Mouse (Mus musculus) liver, embryonic 11.5 days (tissue): ENCODE results near the gene Hpca. TPM values are rescaled to one million over a fixed set of nuclear protein-coding genes. Genes with fewer than 3 reads are reported as not detected.

Experiments
- ATAC-seq: fragments of 200-750 bp; cut with Nextera tagmentation; replicated peaks from 2 replicates; pipeline ENCODE4 v1.8.0; 2017; ENCODE audit warnings: moderate number of reproducible peaks, mild to moderate bottlenecking, moderate TSS enrichment, moderate library complexity; ENCODE audit not compliant: low FRiP score
- DNase-seq: peaks from one replicate; pipeline ENCODE4 v3.0.0-alpha.2; 2017; ENCODE audit warnings: low spot score
- H3K27ac ChIP-seq: fragments of 300-500 bp; sonication (generic); 2 replicates; pipeline ENCODE4 v1.5.1; 2014; ENCODE audit warnings: mild to moderate bottlenecking, low read depth, low read length, control low read depth
- H3K27me3 ChIP-seq: fragments of 300-500 bp; sonication (generic); replicated peaks from 2 replicates; pipeline ENCODE4 v1.6.1; 2014; ENCODE audit warnings: low read length, mixed read lengths; ENCODE audit not compliant: control insufficient read depth, insufficient read depth
- H3K36me3 ChIP-seq: fragments of 300-500 bp; sonication (generic); 2 replicates; pipeline ENCODE4 v1.6.1; 2014; ENCODE audit warnings: mild to moderate bottlenecking, low read length, moderate library complexity, mixed read lengths; ENCODE audit not compliant: control insufficient read depth, insufficient read depth
- H3K4me1 ChIP-seq: fragments of 300-500 bp; sonication (generic); replicated peaks from 2 replicates; pipeline ENCODE4 v1.6.1; 2014; ENCODE audit warnings: low read length, mixed read lengths; ENCODE audit not compliant: control insufficient read depth, insufficient read depth
- H3K4me2 ChIP-seq: fragments of 300-500 bp; sonication (generic); 2 replicates; pipeline ENCODE4 v1.6.1; 2014; ENCODE audit warnings: mild to moderate bottlenecking, control low read depth, moderate library complexity
- H3K4me3 ChIP-seq: fragments of 300-500 bp; sonication (generic); 2 replicates; pipeline ENCODE4 v1.5.1; 2014; ENCODE audit warnings: low read depth, low read length, control low read depth
- H3K9ac ChIP-seq: fragments of 300-500 bp; sonication (generic); 2 replicates; pipeline ENCODE4 v1.6.1; 2014; ENCODE audit warnings: low read depth, low read length, control low read depth
- H3K9me3 ChIP-seq: fragments of 300-500 bp; sonication (generic); 2 replicates; pipeline ENCODE4 v1.6.1; 2016; ENCODE audit warnings: low read length, inconsistent platforms, mixed read lengths; ENCODE audit not compliant: control insufficient read depth
- WGBS: fragments of 180-500 bp; shearing (Covaris S2); extraction: QIAGEN DNeasy Blood & Tissue Kit; methylation state at CpG from one replicate; pipeline ENCODE4 v1.1.7; 2014; 5-methylcytosine and 5-hydroxymethylcytosine counted together
- polyA plus RNA-seq: library from polyadenylated mRNA; unstranded; fragments of >200 nt; fragmentation: Nextera tagmentation; extraction: Ambion mirVana; gene quantifications from 2 replicates; pipeline ENCODE4 v1.2.1, GENCODE M21; 2014

Gene Hpca
- polyA plus RNA-seq, 1 experiment from 2014 or later, result 4.4 TPM

GRCm38 (mm10) chr4:129117720-129118510 lies 3.9 kb downstream of the Hpca start:
- H3K4me2 ChIP-seq, result no peak overlapping the region
- no peak overlapping the region for H3K27ac ChIP-seq
- H3K4me3 ChIP-seq, result no peak overlapping the region
- DNase-seq (no peak), ATAC-seq (no peak)
- peaks cover 7% of the 10 kb centered on the region; the same call in 1 of the 2 replicates for H3K4me1 ChIP-seq
- H3K27me3 ChIP-seq, result peaks cover 34% of the 10 kb centered on the region
- WGBS, result 80% methylated on average over 14 of the region's 14 CpGs
- no peaks in the 10 kb centered on the region for H3K36me3 ChIP-seq
- H3K9me3 ChIP-seq, result no peaks in the 10 kb centered on the region
- no peak overlapping the region for H3K9ac ChIP-seq

DNA sequence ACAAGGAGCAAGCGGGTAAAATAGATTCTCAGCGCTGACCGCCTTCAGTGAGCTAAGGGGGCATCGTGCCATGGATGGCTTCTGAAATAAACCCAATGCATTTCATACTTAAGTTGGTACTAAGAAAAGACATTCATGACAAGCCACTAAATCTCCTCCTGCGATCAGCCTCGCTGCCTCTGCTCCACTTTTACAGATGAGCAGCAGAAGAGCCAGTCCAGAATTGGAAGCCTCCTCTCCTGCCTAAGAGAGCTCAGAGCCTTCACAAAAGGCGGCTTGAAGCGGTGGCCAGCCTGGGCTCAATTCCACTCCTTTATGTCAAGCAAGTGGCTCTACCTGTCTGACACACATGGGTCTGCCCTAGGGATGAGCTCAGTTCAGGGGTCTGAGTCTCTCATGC lies 5.1 kb downstream of the Hpca start:
- Histone ChIP-seq H3K36me3 (no peaks in the 10 kb centered on the region), H3K4me3 (no peak overlapping the region), H3K27ac (no peak overlapping the region), H3K9me3 (no peaks in the 10 kb centered on the region), H3K4me2 (no peak overlapping the region), H3K4me1 (peaks cover 7% of the 10 kb centered on the region; the same call in 1 of the 2 replicates), H3K27me3 (peaks cover 24% of the 10 kb centered on the region), H3K9ac (no peak overlapping the region)
- ATAC-seq (no peak), DNase-seq (no peak)
- WGBS, result 92% methylated on average over 8 of the region's 8 CpGs

DNA sequence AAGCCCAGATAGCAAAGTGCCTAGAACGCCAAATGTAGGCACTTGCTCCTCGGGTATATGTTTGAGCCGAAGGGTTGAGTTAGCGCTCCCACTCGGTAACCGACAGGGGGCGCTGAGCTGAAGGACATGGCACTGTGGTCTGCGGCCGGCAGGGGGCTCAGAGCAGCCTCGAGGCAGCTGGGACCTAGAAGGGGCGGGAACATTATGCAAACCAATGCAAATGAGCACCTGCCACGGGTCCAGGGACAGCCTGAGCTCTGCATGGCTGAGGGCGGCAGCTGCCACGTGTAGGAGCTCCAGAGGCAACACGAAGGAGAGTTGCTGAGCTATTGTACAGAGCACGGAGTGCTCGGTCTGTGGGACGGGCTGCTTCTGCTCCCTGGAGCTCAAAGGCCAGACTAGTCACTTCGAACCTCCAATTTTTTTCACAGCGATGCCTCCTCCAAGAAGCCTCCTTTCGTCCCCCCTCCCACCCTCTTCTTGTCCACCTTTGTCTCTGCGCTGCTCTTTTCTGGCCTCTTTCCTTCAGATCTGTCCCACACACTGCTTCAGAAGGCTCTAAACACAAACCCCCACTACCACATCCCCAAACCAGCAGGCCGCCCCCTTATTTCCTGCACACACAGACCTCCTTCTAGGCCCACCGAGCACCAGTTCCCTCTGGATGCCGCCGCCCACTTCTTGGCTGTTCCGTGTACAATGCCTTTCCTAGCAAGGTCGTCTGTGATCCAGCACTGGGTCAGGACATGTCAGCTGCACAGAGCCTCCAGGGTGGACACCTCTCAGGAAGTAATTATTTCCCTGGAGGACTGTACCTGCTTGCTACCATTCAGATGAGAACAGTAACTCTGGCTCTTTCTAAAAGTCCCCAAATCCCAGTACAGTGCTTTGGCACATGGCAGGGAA lies 8.5 kb downstream of the Hpca start:
- Histone ChIP-seq H3K36me3 (no peaks in the 10 kb centered on the region), H3K27me3 (peaks cover under 1% of the 10 kb centered on the region), H3K27ac (no peak overlapping the region), H3K4me1 (no peaks in the 10 kb centered on the region; the same call in 1 of the 2 replicates), H3K9ac (no peak overlapping the region), H3K4me3 (no peak overlapping the region), H3K4me2 (no peak overlapping the region), H3K9me3 (no peaks in the 10 kb centered on the region)
- ATAC-seq (peak; percentile 73), DNase-seq (peak; percentile 77)
- WGBS, result 32% methylated on average over 28 of the region's 28 CpGs

DNA sequence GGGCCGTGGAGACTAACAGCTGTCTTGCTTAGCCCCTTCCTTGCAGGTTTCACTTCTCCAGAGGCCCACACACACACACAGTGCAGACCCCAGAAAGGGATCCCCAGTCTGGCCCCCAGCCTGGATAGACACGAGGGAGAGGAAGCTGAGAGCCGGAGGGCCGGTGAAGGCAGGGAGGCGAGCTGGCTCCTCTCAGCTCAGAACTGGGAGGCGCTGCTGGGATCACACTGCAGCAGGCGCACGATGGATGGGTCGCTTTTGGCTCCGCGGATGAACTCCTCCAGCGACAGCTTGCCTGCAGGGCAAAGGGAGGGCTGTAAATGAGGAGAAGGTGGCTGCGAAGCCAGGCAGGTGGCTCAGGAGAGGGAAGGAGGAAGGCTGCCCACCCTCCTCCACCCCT lies 9.6 kb downstream of the Hpca start:
- H3K9me3 ChIP-seq, result no peaks in the 10 kb centered on the region
- peaks cover 8% of the 10 kb centered on the region for H3K27me3 ChIP-seq
- no peak for DNase-seq
- H3K27ac ChIP-seq, result no peak overlapping the region
- H3K4me2 ChIP-seq, result no peak overlapping the region
- no peak; the same call in 1 of the 2 replicates for ATAC-seq
- WGBS, result 59% methylated on average over 12 of the region's 13 CpGs
- no peaks in the 10 kb centered on the region for H3K36me3 ChIP-seq
- H3K9ac ChIP-seq, result no peak overlapping the region
- H3K4me3 ChIP-seq, result no peak overlapping the region
- H3K4me1 ChIP-seq, result no peaks in the 10 kb centered on the region; the same call in 1 of the 2 replicates

GRCm38 (mm10) chr4:129111350-129111749 lies 10.5 kb downstream of the Hpca start:
- Histone ChIP-seq H3K36me3 (no peaks in the 10 kb centered on the region), H3K4me3 (no peak overlapping the region), H3K27me3 (peaks cover 13% of the 10 kb centered on the region), H3K9ac (no peak overlapping the region), H3K9me3 (no peaks in the 10 kb centered on the region), H3K4me2 (no peak overlapping the region), H3K4me1 (no peaks in the 10 kb centered on the region; the same call in 1 of the 2 replicates), H3K27ac (no peak overlapping the region)
- no peak for DNase-seq
- ATAC-seq, result no peak
- WGBS, result 55% methylated on average over 11 of the region's 11 CpGs

DNA sequence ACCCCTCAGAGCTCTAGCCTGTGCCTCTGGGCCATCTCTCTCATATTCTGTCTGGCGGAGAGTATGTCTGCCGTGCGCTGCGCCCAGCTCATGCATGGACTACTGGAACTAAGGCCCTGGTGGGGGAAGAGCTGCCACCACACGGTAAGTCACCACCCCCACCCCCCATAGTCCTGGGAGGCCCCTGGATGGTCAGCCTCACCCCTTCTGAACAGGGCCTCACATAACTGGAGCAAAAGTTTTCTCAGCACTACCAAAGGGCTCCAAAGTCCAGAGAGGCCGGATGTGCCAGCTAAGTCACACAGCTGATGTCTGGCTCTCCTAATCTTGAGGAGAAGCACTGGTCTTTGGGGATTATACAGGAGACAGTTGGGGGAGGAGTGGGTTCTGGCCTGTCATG lies 11.0 kb downstream of the Hpca start:
- H3K27me3 ChIP-seq, result peaks cover 18% of the 10 kb centered on the region

GRCm38 (mm10) chr4:129108624-129109023 lies 13.2 kb downstream of the Hpca start:
- H3K4me1 ChIP-seq, result peaks cover 3% of the 10 kb centered on the region
- WGBS, result 84% methylated on average over 7 of the region's 7 CpGs
- H3K9ac ChIP-seq, result no peak overlapping the region
- DNase-seq, result no peak
- no peaks in the 10 kb centered on the region for H3K36me3 ChIP-seq
- H3K27ac ChIP-seq, result no peak overlapping the region
- no peak for ATAC-seq
- peaks cover 40% of the 10 kb centered on the region for H3K27me3 ChIP-seq
- no peaks in the 10 kb centered on the region for H3K9me3 ChIP-seq
- no peak overlapping the region for H3K4me2 ChIP-seq
- H3K4me3 ChIP-seq, result no peak overlapping the region

More for the DNA sequence above, 11.0 kb downstream of the Hpca start:
- H3K4me2 ChIP-seq, result no peak overlapping the region
- no peak overlapping the region for H3K9ac ChIP-seq
- no peaks in the 10 kb centered on the region for H3K9me3 ChIP-seq
- WGBS, result 78% methylated on average over 6 of the region's 6 CpGs
- no peak overlapping the region for H3K27ac ChIP-seq
- no peak overlapping the region for H3K4me3 ChIP-seq
- no peaks in the 10 kb centered on the region for H3K36me3 ChIP-seq
- H3K4me1 ChIP-seq, result no peaks in the 10 kb centered on the region; the same call in 1 of the 2 replicates
- ATAC-seq (no peak), DNase-seq (no peak)

DNA sequence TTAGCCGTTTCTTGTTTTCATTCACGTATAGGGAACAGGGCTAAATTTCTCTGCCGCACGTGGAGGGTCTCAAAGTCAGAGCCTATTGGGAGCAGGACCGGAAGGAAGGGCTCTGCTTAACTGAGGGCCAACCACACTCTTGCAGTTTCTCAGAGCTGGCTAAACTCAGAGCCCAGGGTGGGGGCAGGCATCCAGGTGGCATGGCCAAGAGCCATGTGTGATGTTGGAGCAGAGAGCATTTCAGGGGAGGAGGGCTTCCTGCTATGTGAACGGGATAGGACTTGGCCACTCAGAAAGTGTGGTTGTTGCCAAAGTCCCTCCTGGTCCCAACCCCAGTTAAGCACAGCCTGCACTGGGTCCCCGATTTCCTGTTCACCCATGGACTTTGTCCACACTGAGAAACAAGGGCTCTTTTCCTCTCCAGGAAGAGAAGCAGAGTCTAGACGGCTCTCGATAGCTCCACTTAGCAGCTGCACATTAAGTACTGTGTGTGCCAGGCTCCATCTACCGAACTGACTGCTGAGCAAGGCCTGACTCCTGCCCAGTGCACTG lies 14.4 kb downstream of the Hpca start:
- Histone ChIP-seq H3K36me3 (no peaks in the 10 kb centered on the region), H3K27ac (no peak overlapping the region), H3K4me2 (no peak overlapping the region), H3K4me3 (no peak overlapping the region), H3K27me3 (peaks cover 41% of the 10 kb centered on the region), H3K4me1 (peaks cover 3% of the 10 kb centered on the region), H3K9me3 (no peaks in the 10 kb centered on the region), H3K9ac (no peak overlapping the region)
- DNase-seq, result no peak
- ATAC-seq, result no peak
- WGBS, result 70% methylated on average over 10 of the region's 10 CpGs
